Mouse (Mus musculus) CD4-positive naive resting alpha-beta T cell, adult 76 days (primary cell): ENCODE data around the gene Il12rb1. TPM values are rescaled to one million over a fixed set of nuclear protein-coding genes. Genes with fewer than 3 reads are reported as not detected.

Experiments
- total RNA-seq: library from RNA; stranded (reverse); gene quantifications from one replicate; pipeline ENCODE4 v1.2.4, GENCODE M21; 2023

The Il12rb1 gene
- total RNA-seq, result 1.3 TPM

DNA sequence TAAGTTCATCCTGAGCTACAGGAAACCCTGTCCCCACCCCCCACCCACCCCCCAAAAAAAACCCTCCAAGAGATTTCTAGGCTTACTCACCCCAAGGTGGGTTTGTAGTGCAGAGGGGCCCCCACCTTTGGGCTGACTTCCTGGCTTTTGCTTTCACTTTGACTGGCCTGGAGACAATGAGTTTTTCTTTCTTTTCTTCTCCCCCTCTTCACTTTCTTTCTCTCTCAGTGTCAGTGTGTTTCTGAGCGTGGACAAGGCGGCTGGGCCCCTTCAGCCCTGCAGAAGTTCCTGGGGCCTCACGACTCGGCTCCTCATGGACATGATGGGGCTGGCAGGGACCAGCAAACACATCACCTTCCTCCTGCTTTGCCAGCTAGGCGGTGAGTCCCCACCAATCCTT, at the start of gene Il12rb1:
Gene Il12rb1, plus strand, starts transcription at position 211 of the 400 bp plus-strand sequence.

DNA sequence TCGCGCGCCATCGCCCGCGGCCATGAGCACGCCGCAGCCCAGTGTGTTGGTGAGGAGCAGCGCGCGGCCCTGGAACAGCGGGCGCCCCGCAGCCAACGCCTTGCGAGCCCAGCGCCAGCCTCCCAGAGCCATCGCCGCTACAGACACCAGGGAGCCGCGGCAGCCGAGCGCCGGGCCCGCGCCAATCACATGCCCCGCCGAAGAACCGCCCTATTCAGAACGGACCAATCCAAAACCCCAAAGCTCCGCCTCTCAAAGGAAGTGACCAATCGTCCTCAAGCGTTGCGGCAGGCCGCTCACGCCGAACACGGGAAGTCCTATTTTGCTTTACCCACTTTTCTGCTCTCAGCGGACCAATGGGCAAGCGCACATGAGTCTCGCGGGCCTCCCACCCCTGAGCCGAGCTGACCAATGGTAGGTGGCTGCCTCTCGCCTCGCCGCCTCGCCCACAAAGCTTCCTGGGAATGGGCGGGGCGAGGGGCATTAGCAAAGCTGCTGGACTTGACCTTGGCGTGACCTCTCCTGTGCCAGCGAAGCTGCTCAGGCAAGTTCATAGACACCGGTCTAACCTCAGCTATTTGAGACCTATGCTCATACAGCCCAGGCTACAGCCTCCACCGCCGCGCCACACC, 47.4 kb upstream of the Il12rb1 start, which contains the start of gene Mpv17l2:
Gene Mpv17l2, minus strand, starts transcription at position 172 of the 632 bp plus-strand sequence.

DNA sequence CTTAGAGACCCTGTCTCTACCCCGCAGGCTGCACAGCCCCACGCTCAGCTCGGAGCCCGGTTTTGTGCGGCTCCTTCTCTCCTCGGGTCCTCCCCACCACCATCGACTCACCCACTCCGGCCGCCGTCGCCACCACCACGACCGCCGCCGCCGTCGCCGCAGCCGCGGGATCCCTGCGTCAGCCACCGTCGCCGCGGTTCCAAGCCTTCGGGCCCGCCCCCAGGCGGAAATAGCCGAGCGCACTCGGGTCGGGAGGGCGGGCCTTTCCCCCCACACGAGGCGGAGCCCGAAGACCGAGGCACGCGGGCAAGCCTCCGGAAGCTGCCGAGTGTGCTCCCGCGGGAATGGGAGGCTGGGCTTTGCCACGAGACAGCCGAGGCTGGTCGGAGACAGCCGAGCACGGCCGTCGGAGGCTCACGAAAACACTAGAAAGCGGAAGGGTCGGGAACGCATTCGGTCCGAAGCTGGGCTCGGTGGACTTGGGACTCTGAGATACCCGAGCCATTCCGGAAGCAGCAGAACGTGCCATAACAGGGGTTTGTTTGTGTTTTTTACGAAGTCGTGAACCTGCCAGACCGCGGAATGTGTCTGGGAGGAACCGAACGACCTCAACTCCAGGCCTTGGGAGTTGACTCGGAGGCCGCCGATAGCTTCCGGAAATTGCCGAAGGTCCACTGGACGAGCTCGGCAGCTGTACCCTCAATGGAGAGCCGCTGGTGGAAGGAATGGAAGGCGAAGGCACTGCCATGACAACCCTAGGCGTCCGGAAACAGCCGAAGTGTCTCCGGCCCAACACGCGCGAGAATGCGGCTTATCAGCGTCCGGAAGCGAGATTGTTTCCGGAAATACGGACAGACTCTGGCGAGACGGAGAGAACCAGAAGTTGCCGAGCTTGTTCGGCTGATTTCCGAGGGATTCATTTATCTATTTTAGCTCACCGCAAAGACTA, 31.5 kb upstream of the Il12rb1 start, which contains the start of gene Pik3r2:
Gene Pik3r2, minus strand, starts transcription at position 218 of the 949 bp plus-strand sequence.

DNA sequence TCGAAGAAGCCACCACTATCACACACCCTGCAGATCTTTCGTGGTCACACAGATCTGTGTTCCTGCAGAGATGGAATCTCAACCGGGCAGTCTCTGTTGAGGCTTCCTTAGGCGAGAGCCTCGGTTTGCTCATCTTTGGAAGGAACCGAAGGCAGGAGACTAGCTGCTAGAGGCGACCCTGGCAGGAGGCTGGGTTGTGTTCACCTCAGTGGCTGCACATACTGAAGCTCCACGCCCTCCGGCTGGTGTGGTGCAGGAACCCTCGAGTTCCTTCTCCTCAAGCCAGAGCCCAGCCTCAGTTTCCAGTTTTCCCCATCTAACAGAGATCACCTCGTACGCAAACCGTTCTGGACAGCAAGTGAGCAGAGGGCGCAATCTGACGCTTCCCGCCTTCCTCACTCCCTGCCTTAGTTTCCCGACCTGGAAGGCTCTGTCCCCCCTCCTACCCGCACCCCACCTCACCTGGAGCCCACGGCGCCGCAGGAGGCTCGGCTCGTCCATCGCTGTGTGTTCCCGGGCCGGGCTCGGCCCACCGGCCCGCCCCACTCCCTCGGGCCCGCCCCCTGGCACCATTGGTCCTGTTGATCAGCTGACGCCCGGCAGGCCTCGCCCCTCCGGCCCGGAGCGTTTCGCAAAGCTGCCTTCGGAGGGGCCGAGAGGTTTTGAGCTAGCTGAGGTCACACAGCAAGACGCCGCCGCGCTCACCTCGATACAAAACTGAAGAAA, 3.6 kb upstream of the Il12rb1 start, which contains the start of gene Mast3:
Gene Mast3, minus strand, starts transcription at position 574 of the 726 bp plus-strand sequence.

DNA sequence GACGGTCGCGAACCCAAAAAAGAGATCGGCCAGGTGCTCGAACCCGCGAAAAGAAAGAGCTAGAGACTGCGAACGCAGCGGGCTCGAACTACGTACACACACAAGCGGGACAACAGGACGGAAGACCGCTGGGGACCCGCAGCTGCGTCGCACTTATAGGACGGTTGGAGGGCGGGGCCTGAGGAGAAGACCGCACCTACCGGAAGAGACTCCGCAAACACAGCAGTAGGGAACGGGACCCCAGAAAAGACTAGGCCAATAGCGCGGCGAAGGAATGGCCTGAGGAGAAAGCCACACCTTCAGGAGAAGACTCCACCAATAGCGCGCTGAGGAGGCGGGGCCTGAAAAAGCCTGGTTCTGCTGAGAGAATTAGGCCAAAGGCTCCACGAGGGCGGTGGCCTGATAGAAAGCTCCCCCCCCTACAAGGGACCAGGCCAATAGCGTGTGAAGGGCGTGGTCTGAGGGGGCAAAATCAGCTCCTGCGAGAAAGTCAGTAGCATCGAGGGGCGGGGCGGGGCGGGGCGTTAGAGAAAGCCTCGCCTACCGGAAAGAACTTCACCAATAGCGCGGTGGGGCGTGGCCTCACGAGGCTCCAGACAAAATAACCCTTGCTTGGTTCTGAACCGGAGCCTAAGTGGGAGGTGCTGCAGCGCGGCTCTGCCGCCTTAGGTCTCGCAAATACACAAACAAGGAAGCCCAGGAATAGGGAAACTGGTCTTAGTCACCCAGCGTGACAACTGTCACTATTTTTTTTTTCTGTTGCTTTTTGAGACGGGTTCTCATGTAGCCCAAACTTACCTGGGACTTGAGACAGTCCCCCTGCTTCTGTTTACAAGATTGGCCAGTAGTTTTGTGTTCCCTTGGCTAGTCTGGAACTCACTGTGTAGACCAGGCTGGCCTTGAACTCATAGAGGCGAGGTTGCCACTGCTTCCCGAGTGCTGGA, 31.4 kb downstream of the Il12rb1 start, which contains the start of gene Arrdc2:
Gene Arrdc2, minus strand, starts transcription at position 313 of the 944 bp plus-strand sequence.

DNA sequence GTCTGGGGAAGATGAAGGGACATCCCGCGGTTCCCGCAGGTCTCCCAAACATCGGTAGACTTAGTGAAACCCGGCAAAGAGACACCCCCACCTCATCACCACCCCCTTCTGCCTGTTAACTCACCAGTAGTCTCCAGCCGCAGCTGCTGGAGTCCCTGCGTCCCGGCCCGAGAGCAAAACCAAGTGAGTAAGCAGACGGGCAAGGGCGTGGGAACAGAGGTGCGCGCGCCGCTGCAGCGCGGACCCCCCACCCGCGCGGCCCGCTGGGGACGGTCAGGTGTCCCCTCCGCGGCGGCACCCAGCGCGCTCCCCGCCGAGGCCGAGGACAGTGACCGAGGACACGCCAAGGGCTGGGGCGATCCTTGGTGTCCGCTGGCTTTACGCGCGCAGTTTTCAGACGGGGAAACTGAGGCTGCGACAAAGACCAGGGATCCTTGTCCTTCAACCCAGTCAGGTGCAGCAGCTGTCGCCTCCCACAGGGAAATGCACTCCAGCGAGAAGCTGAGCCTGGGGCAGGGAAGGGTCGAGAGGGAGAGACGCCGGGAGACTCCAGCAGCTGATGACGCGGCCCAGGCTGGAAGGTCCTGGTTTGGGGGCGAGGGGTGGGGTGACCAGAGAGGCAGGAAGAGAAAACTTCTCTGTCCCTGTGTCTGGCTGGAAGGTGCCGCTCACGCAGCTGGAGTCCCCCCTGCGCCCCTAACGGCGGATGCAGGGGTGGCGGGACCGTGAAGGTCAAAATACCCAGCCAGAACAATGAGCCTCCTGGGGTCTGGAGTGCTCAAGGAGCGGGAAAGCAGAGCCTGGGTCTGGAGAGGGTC, 54.8 kb downstream of the Il12rb1 start, which contains the start of gene Kcnn1:
Gene Kcnn1, minus strand, starts transcription at position 435 of the 818 bp plus-strand sequence.

Other genes starting within 250 kb of the Il12rb1 start
- 68.1 TPM for gene Isyna1, start 214.1 kb upstream of the Il12rb1 start, total RNA-seq
- 97.8 TPM for gene Ssbp4, start 199.6 kb upstream of the Il12rb1 start, total RNA-seq
- 1.6 TPM for gene Lrrc25, start 192.3 kb upstream of the Il12rb1 start, total RNA-seq
- 1.6 TPM for gene Gdf15, start 176.0 kb upstream of the Il12rb1 start, total RNA-seq
- 2.8 TPM for gene Pgpep1, start 148.1 kb upstream of the Il12rb1 start, total RNA-seq
- 101 TPM for gene Lsm4, start 135.2 kb upstream of the Il12rb1 start, total RNA-seq
- 1,623 TPM for gene Jund, start 109.5 kb upstream of the Il12rb1 start, total RNA-seq
- 4.4 TPM for gene Iqcn, start 105.0 kb upstream of the Il12rb1 start, total RNA-seq
- gene Gm3336, start 89.9 kb upstream of the Il12rb1 start, total RNA-seq, result not detected
- gene Pde4c, start 84.7 kb upstream of the Il12rb1 start, total RNA-seq, result 0.59 TPM
- gene Rab3a, start 53.8 kb upstream of the Il12rb1 start, total RNA-seq, result 6.0 TPM
- gene Mpv17l2, start 47.5 kb upstream of the Il12rb1 start, total RNA-seq, result 22.7 TPM
- 12.5 TPM for gene Pik3r2, start 31.7 kb upstream of the Il12rb1 start, total RNA-seq
- gene Mast3, start 3.4 kb upstream of the Il12rb1 start, total RNA-seq, result 143 TPM
- 30.0 TPM for gene Arrdc2, start 31.3 kb downstream of the Il12rb1 start, total RNA-seq
- not detected for gene Kcnn1, start 54.8 kb downstream of the Il12rb1 start, total RNA-seq
- 29.7 TPM for gene Ccdc124, start 65.5 kb downstream of the Il12rb1 start, total RNA-seq
- not detected for gene Slc5a5, start 84.3 kb downstream of the Il12rb1 start, total RNA-seq
- 4,779 TPM for gene Rpl18a, start 89.0 kb downstream of the Il12rb1 start, total RNA-seq
- 64.3 TPM for gene Map1s, start 97.5 kb downstream of the Il12rb1 start, total RNA-seq